Mouse (Mus musculus) midbrain, embryonic 16.5 days (tissue): ENCODE results near the gene Zmynd11. TPM values are rescaled to one million over a fixed set of nuclear protein-coding genes. Genes with fewer than 3 reads are reported as not detected.
"Not testable (repeated sequence)": the region's sequence is repeated elsewhere in the genome, so short reads cannot be mapped to it uniquely, and the experiment has no call there.

ENCODE experiments used
- ATAC-seq: fragments of 200-750 bp; cut with Nextera tagmentation; 2 replicates; pipeline ENCODE4 v1.8.0; 2017; ENCODE audit warnings: moderate TSS enrichment
- H3K27ac ChIP-seq: fragments of 300-500 bp; sonication (generic); 2 replicates; pipeline ENCODE4 v1.5.1; 2014; ENCODE audit warnings: mild to moderate bottlenecking, low read length, mixed read lengths
- H3K27me3 ChIP-seq: fragments of 300-500 bp; sonication (generic); 2 replicates; pipeline ENCODE4 v1.6.1; 2014; ENCODE audit warnings: low read depth, low read length, mixed read lengths; ENCODE audit not compliant: control insufficient read depth, insufficient read depth
- H3K36me3 ChIP-seq: fragments of 300-500 bp; sonication (generic); 2 replicates; pipeline ENCODE4 v1.6.1; 2014; ENCODE audit warnings: mild to moderate bottlenecking, low read length, moderate library complexity, mixed read lengths; ENCODE audit not compliant: control insufficient read depth, insufficient read depth
- H3K4me1 ChIP-seq: fragments of 300-500 bp; sonication (generic); 2 replicates; pipeline ENCODE4 v1.6.1; 2014; ENCODE audit warnings: mild to moderate bottlenecking, low read length, mixed read lengths; ENCODE audit not compliant: control insufficient read depth, insufficient read depth
- H3K4me2 ChIP-seq: fragments of 300-500 bp; sonication (generic); 2 replicates; pipeline ENCODE4 v1.6.1; 2014; ENCODE audit warnings: mild to moderate bottlenecking, low read length, mixed read lengths
- H3K4me3 ChIP-seq: fragments of 300-500 bp; sonication (generic); 2 replicates; pipeline ENCODE4 v1.5.1; 2014; ENCODE audit warnings: low read depth, mild to moderate bottlenecking, low read length, moderate library complexity, mixed read lengths
- H3K9ac ChIP-seq: fragments of 300-500 bp; sonication (generic); 2 replicates; pipeline ENCODE4 v1.6.1; 2014; ENCODE audit warnings: low read depth, low read length, mixed read lengths
- H3K9me3 ChIP-seq: fragments of 300-500 bp; sonication (generic); replicated peaks from 2 replicates; pipeline ENCODE4 v1.6.1; 2014; ENCODE audit warnings: mild to moderate bottlenecking, low read length, mixed read lengths; ENCODE audit not compliant: control insufficient read depth, poor library complexity, severe bottlenecking
- WGBS: fragments of 180-500 bp; shearing (Covaris S2); extraction: QIAGEN DNeasy Blood & Tissue Kit; methylation state at CpG from one replicate; pipeline ENCODE4 v1.1.7; 2014; 5-methylcytosine and 5-hydroxymethylcytosine counted together
- polyA plus RNA-seq: library from polyadenylated mRNA; unstranded; fragments of >200 nt; fragmentation: Nextera tagmentation; extraction: Ambion mirVana; gene quantifications from 2 replicates; pipeline ENCODE4 v1.2.1, GENCODE M21; 2015

Zmynd11 gene
- polyA plus RNA-seq, 1 experiment from 2014 or later = 185 TPM

DNA sequence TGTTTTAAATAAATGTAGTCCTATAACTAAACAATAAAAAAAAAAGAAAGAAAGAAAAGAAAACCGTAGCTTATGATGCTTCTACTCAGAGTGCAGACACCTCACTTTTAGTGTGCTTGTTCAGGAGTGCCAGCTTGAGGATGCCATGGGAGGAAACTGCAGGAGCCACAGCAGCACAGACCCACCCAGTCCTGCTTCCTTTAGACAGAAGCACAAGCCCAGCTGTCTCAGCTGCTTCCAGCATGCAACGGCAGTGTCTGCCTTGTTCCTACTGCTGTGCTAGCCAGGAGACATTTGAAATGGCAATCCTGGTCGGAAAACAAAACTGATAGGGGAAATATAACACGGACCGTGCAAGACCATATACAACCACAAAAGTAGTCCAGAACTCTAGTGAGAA is 28.1 kb downstream of the Zmynd11 start:
- no peaks in the 10 kb centered on the region for H3K9me3 ChIP-seq
- no peak overlapping the region for H3K27ac ChIP-seq
- no peaks in the 10 kb centered on the region for H3K36me3 ChIP-seq
- H3K27me3 ChIP-seq = no peaks in the 10 kb centered on the region
- H3K4me3 ChIP-seq = no peak overlapping the region
- ATAC-seq = no peak
- 80% methylated on average over 5 of the region's 5 CpGs for WGBS
- no peak overlapping the region for H3K9ac ChIP-seq
- peaks cover 6% of the 10 kb centered on the region for H3K4me1 ChIP-seq
- H3K4me2 ChIP-seq = no peak overlapping the region

GRCm38 (mm10) chr13:9732262-9732661 is 32.9 kb downstream of the Zmynd11 start:
- not testable (repeated sequence) for ATAC-seq, H3K4me1 ChIP-seq
- 98% methylated on average over 4 of the region's 5 CpGs for WGBS

DNA sequence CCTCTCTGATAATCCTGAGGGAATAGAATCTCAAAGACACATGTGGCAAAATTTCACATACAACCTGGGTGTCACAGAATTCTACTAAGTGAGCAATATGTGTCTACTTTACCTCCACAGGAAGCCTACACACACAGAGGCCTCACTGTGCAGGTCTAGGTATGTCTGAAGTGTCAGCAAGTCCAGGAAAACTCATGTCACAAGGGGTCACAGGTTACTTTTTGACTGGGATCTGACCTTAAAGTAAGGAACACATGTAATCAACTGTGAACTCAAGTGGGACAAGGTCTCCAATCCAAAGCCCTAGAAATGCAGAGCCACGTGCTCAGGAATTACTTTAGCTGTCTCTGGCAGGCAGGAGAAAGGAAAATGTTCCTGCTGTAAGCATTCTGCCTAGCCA is 36.1 kb downstream of the Zmynd11 start:
- no peak for ATAC-seq
- no peaks in the 10 kb centered on the region for H3K27me3 ChIP-seq
- no peak overlapping the region for H3K4me2 ChIP-seq
- WGBS = 75% methylated on average over 1 of the region's 1 CpGs
- no peak overlapping the region for H3K27ac ChIP-seq
- H3K4me1 ChIP-seq = no peaks in the 10 kb centered on the region
- H3K36me3 ChIP-seq = no peaks in the 10 kb centered on the region; the same call in 1 of the 2 replicates
- no peak overlapping the region for H3K9ac ChIP-seq
- no peak overlapping the region for H3K4me3 ChIP-seq
- H3K9me3 ChIP-seq = no peaks in the 10 kb centered on the region

More at GRCm38 (mm10) chr13:9732262-9732661, 32.9 kb downstream of the Zmynd11 start:
- H3K9me3 ChIP-seq, H3K9ac ChIP-seq, H3K36me3 ChIP-seq, H3K4me3 ChIP-seq, H3K27me3 ChIP-seq, H3K4me2 ChIP-seq, H3K27ac ChIP-seq: not testable (repeated sequence)

GRCm38 (mm10) chr13:9715224-9715623 is 49.9 kb downstream of the Zmynd11 start:
- 0 out of 2 replicates have a peak, but pooled peaks cover 4% of the 10 kb centered on the region for H3K36me3 ChIP-seq
- no peak overlapping the region for H3K4me2 ChIP-seq
- H3K9me3 ChIP-seq = no peaks in the 10 kb centered on the region
- H3K4me1 ChIP-seq = no peaks in the 10 kb centered on the region
- H3K27ac ChIP-seq = no peak overlapping the region
- H3K9ac ChIP-seq = no peak overlapping the region
- ATAC-seq = no peak
- H3K27me3 ChIP-seq = no peaks in the 10 kb centered on the region
- WGBS = 96% methylated on average over 1 of the region's 1 CpGs
- no peak overlapping the region for H3K4me3 ChIP-seq

GRCm38 (mm10) chr13:9713462-9714134 is 51.5 kb downstream of the Zmynd11 start:
- Histone ChIP-seq H3K9me3 (no peaks in the 10 kb centered on the region), H3K27ac (peak overlapping the region; percentile 28; the same call in 1 of the 2 replicates), H3K4me2 (no peak overlapping the region), H3K36me3 (0 out of 2 replicates have a peak, but pooled peaks cover 4% of the 10 kb centered on the region), H3K4me1 (no peaks in the 10 kb centered on the region), H3K27me3 (no peaks in the 10 kb centered on the region), H3K4me3 (no peak overlapping the region), H3K9ac (no peak overlapping the region)
- ATAC-seq = peak; percentile 68; the same call in 1 of the 2 replicates
- 73% methylated on average over 6 of the region's 6 CpGs for WGBS

GRCm38 (mm10) chr13:9712971-9713370 is 52.2 kb downstream of the Zmynd11 start:
- Histone ChIP-seq H3K4me2 (no peak overlapping the region), H3K27ac (no peak overlapping the region), H3K9me3 (no peaks in the 10 kb centered on the region), H3K27me3 (no peaks in the 10 kb centered on the region), H3K36me3 (0 out of 2 replicates have a peak, but pooled peaks cover 4% of the 10 kb centered on the region), H3K4me1 (no peaks in the 10 kb centered on the region), H3K9ac (no peak overlapping the region), H3K4me3 (no peak overlapping the region)
- 84% methylated on average over 3 of the region's 3 CpGs for WGBS
- ATAC-seq = no peak

- 98% methylated on average over 1 of the region's 1 CpGs for WGBS
These were observed 52.7 kb downstream of the Zmynd11 start for GRCm38 (mm10) chr13:9712409-9712808.

GRCm38 (mm10) chr13:9708433-9709240 is 56.5 kb downstream of the Zmynd11 start:
- Histone ChIP-seq H3K4me3 (no peak overlapping the region), H3K4me2 (no peak overlapping the region), H3K27ac (no peak overlapping the region), H3K4me1 (no peaks in the 10 kb centered on the region), H3K36me3 (no peaks in the 10 kb centered on the region), H3K9ac (no peak overlapping the region), H3K9me3 (no peaks in the 10 kb centered on the region), H3K27me3 (no peaks in the 10 kb centered on the region)
- WGBS = 90% methylated on average over 7 of the region's 7 CpGs
- no peak for ATAC-seq

More at GRCm38 (mm10) chr13:9712409-9712808, 52.7 kb downstream of the Zmynd11 start:
- no peak overlapping the region for H3K9ac ChIP-seq
- ATAC-seq = no peak
- no peak overlapping the region for H3K4me2 ChIP-seq
- no peaks in the 10 kb centered on the region for H3K4me1 ChIP-seq
- no peak overlapping the region for H3K27ac ChIP-seq
- H3K4me3 ChIP-seq = no peak overlapping the region
- H3K27me3 ChIP-seq = no peaks in the 10 kb centered on the region
- H3K36me3 ChIP-seq = 0 out of 2 replicates have a peak, but pooled peaks cover 4% of the 10 kb centered on the region
- H3K9me3 ChIP-seq = no peaks in the 10 kb centered on the region

DNA sequence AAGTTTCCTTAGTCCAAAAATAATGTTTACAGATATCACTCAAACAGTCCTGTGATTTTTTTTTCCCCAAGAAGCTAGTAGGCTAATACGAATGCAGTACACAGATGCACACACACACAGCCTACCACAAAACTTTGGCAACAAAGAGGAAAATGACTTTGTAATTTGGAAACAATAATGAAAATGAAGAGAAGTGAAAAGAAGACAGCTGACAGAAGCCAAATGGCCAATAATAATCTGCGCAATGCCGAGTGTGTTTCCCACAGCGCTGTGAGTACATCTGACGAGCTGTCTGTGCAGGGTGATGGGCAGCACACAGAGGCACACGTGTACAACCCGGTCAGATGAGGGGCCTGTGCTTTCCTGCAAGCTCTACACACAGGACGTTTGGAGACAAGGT is 58.4 kb downstream of the Zmynd11 start:
- H3K4me2 ChIP-seq = no peak overlapping the region
- no peak for ATAC-seq
- no peak overlapping the region for H3K27ac ChIP-seq
- H3K27me3 ChIP-seq = no peaks in the 10 kb centered on the region
- 92% methylated on average over 8 of the region's 8 CpGs for WGBS
- no peaks in the 10 kb centered on the region for H3K9me3 ChIP-seq
- no peaks in the 10 kb centered on the region for H3K36me3 ChIP-seq
- H3K4me3 ChIP-seq = no peak overlapping the region
- H3K9ac ChIP-seq = no peak overlapping the region
- no peaks in the 10 kb centered on the region for H3K4me1 ChIP-seq
